Mouse (Mus musculus) small intestine, adult 2 months (tissue): Measurements from ENCODE around the gene Inpp4a. TPM values are rescaled to one million over a fixed set of nuclear protein-coding genes. Genes with fewer than 3 reads are reported as not detected.

Source experiments
- H3K27ac ChIP-seq: fragments of 200-500 bp; 2 replicates; pipeline ENCODE4 v1.5.1; 2012; ENCODE audit warnings: low read depth, low read length, control low read depth, inconsistent platforms; ENCODE audit not compliant: insufficient read depth
- H3K27me3 ChIP-seq: fragments of 200-500 bp; 2 replicates; pipeline ENCODE4 v1.6.1; 2012; ENCODE audit warnings: mild to moderate bottlenecking, moderate library complexity, low read length, inconsistent platforms; ENCODE audit not compliant: control insufficient read depth, insufficient read depth
- H3K36me3 ChIP-seq: fragments of 200-500 bp; 2 replicates; pipeline ENCODE4 v1.6.1; 2012; ENCODE audit warnings: mild to moderate bottlenecking, low read length, control low read depth, inconsistent platforms; ENCODE audit not compliant: control insufficient read depth, insufficient read depth
- H3K4me1 ChIP-seq: fragments of 200-500 bp; 2 replicates; pipeline ENCODE4 v1.6.1; 2012; ENCODE audit warnings: low read length, inconsistent platforms, mixed read lengths; ENCODE audit not compliant: control insufficient read depth, insufficient read depth, insufficient read length
- H3K4me3 ChIP-seq: fragments of 200-500 bp; 2 replicates; pipeline ENCODE4 v1.5.1; 2012; ENCODE audit warnings: low read depth, mild to moderate bottlenecking, control low read depth, inconsistent platforms, low read length, moderate library complexity
- CTCF ChIP-seq: fragments of 200-500 bp; IDR thresholded peaks from 2 replicates; pipeline ENCODE4 v1.5.1; 2012; ENCODE audit warnings: low read depth, mild to moderate bottlenecking, control low read depth, inconsistent platforms, low read length, moderate library complexity, mixed read lengths; ENCODE audit not compliant: insufficient replicate concordance, insufficient read length; ENCODE audit errors: extremely low read depth
- POLR2A ChIP-seq: fragments of 200-500 bp; IDR thresholded peaks from 2 replicates; pipeline ENCODE4 v1.6.1; 2012; ENCODE audit warnings: low read depth, mild to moderate bottlenecking, control low read depth, inconsistent platforms, low read length, moderate library complexity
- WGBS: fragments of 180-500 bp; shearing (Covaris S2); methylation state at CpG from one replicate; pipeline ENCODE4 v1.1.7; 2018; 5-methylcytosine and 5-hydroxymethylcytosine counted together
- polyA plus RNA-seq: library from polyadenylated mRNA; depleted of rRNA; stranded (reverse); fragments of >200 nt; gene quantifications from 2 replicates; pipeline ENCODE4 v1.2.3, GENCODE M21; 2012

Gene Inpp4a
- polyA plus RNA-seq, 1 experiment = 28.6 TPM

DNA sequence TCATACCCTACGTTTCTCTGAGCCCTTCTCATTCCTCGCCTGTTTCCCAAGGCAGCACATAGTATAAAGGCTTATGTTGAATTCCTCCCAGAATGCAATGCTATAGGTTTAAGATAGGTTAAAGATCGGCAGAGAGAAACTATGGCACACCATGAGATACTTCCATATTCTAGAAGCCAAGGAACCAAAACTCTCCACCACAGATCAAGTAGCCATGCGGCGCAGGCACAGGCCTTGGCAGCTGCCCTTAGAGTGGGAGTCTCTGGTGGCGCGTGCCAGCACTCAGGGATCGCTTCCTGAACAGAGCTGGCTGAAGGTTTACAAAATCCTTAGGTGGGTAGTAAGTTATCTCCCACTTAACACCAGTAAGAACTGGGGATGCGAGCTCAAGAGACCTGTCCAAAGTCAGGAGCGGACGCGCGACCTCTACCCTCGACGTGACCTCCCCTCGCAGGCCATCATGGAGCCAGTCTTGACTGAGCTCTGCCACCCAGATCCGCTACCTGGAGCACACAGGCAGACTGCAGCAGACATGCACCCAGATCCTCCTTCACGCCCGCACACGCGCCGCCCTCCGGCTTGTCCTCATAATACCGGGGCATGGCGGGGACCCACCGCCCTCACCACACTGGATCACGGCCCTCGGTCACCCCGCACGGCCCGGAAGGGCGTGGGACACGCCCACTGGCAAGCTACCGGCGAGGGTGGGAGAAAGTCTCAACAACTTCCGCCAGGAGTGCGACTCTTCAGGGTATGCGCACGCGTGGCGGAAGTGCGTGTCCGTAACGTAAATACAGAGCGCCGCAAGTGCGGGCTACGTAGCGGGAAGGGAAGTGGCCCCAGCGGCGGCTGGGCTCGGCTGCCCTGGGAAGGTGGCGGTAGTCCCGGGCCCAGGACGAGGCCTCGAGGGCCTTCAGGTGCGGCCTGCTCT is 130.0 kb downstream of the Inpp4a start, which contains the start of the genes Coa5 and Unc50:
Coa5 (minus strand) TSS at position 738 of the 931 bp plus-strand sequence.
Unc50 (plus strand) TSS at position 774 of the 931 bp plus-strand sequence.
- Histone ChIP-seq H3K36me3 (peaks cover 37% of the 10 kb centered on the region), H3K4me3 (peak within 1 kb of the TSS; percentile 92), H3K4me1 (peaks cover 12% of the 10 kb centered on the region), H3K27ac (peak within 1 kb of the TSS; percentile 80), H3K27me3 (no peaks in the 10 kb centered on the region)
- no peak for TF ChIP-seq CTCF
- peak; percentile 92; the same call in 1 of the 2 replicates for TF ChIP-seq POLR2A
- WGBS = 1% methylated on average over 57 of the region's 57 CpGs

DNA sequence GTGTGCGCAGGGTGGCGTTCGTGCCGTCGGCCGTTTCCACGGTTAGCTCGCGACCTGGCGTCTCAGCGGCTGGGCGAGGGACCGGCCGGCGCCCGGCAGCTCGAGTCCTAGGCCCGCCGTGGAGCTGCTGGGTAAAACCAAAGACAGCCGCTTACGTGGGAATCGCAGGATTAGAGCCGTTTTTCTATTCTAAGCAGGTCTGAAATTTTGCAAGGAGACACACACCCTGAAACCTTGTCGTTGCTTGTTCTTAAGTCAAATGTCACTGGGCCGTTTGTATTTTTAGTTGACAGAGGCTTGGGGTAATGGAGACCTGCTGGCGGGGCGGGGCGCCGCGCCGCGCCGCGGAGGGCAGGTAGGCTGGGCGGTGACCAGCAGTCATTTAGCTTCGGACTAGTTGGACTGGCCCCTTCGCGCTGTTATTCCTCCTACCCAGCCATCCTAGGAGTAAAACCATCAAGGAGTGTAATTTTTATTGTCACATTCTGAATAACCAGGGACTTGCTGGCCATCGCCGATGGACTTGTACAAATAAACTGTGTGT is 130.7 kb downstream of the Inpp4a start:
- under 1% methylated on average over 40 of the region's 40 CpGs for WGBS
- H3K27me3 ChIP-seq = no peaks in the 10 kb centered on the region
- H3K27ac ChIP-seq = peak overlapping the region; percentile 80
- TF ChIP-seq POLR2A = no peak
- no peak for TF ChIP-seq CTCF
- peaks cover 37% of the 10 kb centered on the region for H3K36me3 ChIP-seq
- peaks cover 12% of the 10 kb centered on the region for H3K4me1 ChIP-seq
- H3K4me3 ChIP-seq = peak overlapping the region; percentile 92

DNA sequence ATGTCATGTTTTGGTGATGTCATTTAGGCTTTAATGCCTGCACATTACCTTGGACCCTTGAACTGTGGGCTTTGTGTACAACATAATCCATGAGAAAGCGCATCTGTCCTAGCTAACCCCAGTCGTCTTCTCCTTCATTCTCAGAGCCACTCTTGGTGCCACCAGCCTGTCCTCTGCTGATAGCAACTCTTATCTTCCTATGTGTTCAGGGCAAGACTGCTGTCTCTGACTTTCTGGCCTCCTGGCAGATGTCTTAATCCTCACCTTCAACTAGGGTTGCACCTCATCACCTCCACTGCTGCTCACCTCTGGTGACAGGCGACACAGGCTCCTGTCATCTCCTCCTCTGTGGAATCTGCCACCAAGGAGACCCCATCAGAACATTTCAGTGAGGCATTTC is 136.8 kb downstream of the Inpp4a start:
- TF ChIP-seq POLR2A (no peak), CTCF (no peak)
- Histone ChIP-seq H3K36me3 (peaks cover 73% of the 10 kb centered on the region), H3K4me1 (no peaks in the 10 kb centered on the region), H3K4me3 (no peak overlapping the region), H3K27ac (no peak overlapping the region), H3K27me3 (no peaks in the 10 kb centered on the region)
- WGBS = 85% methylated on average over 3 of the region's 3 CpGs

DNA sequence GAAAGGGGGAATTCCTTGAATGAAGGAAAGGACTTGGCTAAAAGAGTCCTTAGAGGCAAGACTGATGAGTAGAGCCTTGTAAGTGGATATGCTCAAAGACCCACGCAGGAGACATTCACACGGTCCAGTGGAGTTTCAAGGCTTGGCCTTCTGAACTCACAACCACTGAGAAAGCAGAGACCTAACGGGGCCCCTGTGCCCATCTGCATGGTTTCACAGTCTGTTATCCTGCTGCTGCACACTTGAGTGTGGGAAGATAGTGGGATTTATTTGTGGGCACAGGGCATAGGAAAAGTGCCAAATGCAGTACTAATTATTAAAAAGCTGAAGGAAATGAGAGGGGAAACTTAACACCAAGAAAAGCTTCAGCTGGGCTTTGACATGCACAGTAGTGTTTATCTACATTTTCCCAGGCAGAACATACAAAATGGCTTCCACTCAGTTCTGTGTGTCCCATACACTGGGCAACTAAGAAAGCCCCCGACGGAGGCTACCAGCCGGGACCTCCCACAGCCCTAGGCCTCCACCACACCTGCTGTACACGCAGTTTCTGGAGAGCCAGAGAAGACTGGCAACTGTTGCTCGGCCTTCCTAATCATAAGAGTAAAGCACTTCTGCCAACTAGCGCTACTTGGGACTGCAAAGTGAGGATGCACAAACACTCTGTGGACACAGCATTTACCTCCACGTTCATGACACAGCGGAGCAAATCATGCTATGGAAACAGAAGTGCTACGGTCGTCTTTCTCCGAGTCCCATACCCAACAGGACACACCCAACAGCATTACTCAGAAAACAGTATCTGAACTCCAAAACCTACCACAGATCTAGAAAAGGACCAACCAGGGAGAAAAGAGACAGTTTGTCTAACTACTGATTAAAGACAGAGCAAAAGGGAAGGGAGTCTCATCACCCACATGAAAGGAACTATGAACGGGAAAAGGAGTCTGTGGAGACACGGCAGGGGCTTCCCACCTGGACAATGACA is 143.5 kb downstream of the Inpp4a start:
- H3K27ac ChIP-seq = no peak overlapping the region
- no peak for TF ChIP-seq POLR2A
- TF ChIP-seq CTCF = no peak
- H3K36me3 ChIP-seq = peaks cover 70% of the 10 kb centered on the region
- no peak overlapping the region for H3K4me3 ChIP-seq
- WGBS = 93% methylated on average over 16 of the region's 16 CpGs
- H3K4me1 ChIP-seq = no peaks in the 10 kb centered on the region
- no peaks in the 10 kb centered on the region for H3K27me3 ChIP-seq

DNA sequence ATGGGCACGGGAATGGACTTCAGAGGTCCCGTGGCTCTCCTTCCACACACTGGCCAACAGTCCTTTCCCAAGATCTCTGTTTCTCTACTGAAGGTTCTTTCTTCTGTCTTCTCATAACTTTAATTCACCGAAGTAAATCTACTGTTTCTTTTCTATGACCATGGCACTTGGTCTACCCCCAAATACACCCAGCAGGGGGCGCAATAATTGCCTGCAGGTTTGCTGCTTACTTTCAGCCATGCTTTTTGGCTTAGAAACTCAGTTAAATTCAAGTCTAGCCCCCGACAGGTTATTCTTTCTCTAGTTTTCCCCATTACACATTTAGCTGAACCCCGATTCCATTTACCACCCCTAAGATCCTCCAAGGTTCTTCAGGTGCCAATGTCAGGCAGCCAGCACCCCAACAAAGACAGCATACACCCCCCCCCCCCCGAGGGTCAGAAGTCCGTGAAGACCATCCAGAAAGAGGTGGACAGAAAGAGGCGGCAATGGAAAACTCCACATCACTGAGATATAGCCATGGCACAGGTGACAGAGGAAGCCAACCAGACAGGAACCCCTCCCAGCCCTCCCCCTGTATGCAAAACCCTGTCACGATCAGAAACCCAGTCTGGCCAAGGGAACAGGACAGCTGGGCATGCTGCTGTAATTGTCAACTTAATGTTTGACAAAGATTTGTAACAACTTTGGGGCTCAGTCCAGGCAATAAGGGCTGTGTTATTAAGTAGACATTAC is 148.9 kb downstream of the Inpp4a start:
- WGBS = 84% methylated on average over 10 of the region's 10 CpGs
- H3K27me3 ChIP-seq = no peaks in the 10 kb centered on the region
- H3K4me1 ChIP-seq = no peaks in the 10 kb centered on the region
- no peak overlapping the region for H3K27ac ChIP-seq
- no peak overlapping the region for H3K4me3 ChIP-seq
- TF ChIP-seq CTCF = peak; percentile 27; the same call in 1 of the 2 replicates
- TF ChIP-seq POLR2A = no peak
- peaks cover 74% of the 10 kb centered on the region for H3K36me3 ChIP-seq

DNA sequence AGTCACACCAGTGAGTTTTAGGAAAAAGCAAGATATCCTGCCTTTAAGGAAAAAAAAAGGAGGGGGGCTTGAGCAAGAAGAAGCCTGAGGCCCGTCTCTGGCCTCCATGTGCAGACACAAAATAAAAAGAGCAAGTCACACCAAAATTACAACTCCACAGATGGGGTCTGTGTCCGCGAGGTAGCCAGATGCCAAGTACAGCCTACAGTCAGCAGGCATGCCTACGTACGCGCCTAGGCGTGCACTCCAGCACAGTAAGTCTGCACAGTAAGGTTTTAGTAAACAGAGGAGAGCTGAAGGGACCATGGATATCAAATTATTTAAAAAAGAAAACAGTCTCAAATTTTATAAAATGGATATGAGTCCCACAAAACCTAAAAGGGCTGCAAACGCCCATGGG is 151.6 kb downstream of the Inpp4a start:
- no peaks in the 10 kb centered on the region for H3K4me1 ChIP-seq
- no peaks in the 10 kb centered on the region for H3K27me3 ChIP-seq
- no peak overlapping the region for H3K27ac ChIP-seq
- H3K4me3 ChIP-seq = no peak overlapping the region
- WGBS = 94% methylated on average over 8 of the region's 8 CpGs
- TF ChIP-seq POLR2A (no peak), CTCF (no peak)
- peaks cover 69% of the 10 kb centered on the region for H3K36me3 ChIP-seq
